Mouse (Mus musculus): Measurements from ENCODE around the gene Ssbp4. TPM values are rescaled to one million over a fixed set of nuclear protein-coding genes. Genes with fewer than 3 reads are reported as not detected.
A peak's percentile ranks its signal among the peaks of the same experiment; 100 is the strongest.

Gene Ssbp4
- polyA plus RNA-seq, 1 experiment from 2014 or later: 37.8 TPM

GRCm38 (mm10) chr8:70615894-70616293, 7.2 kb upstream of the Ssbp4 start, which contains the start of gene Lrrc25:
Gene Lrrc25 (plus strand): TSS chr8:70616155.
- Histone ChIP-seq H3K27ac (replicated peaks) (peak within 1 kb of the TSS; percentile 65), H3K4me1 (replicated peaks) (peaks cover 90% of the 10 kb centered on the region)
- WGBS (ENCODE audit: insufficient replicate concordance): 14% methylated on average over 3 of the region's 3 CpGs

GRCm38 (mm10) chr8:70615281-70615680, 6.6 kb upstream of the Ssbp4 start:
- Histone ChIP-seq H3K4me3 (replicated peaks) (no peak overlapping the region), H3K4me1 (replicated peaks) (peaks cover 90% of the 10 kb centered on the region), H3K9me3 (replicated peaks) (no peaks in the 10 kb centered on the region), H3K9ac (no peak overlapping the region), H3K27ac (replicated peaks) (peak overlapping the region; percentile 65), H3K4me2 (peak overlapping the region; percentile 30; the same call in 1 of the 2 replicates), H3K36me3 (replicated peaks) (no peaks in the 10 kb centered on the region), H3K27me3 (no peaks in the 10 kb centered on the region)
- no peak for ATAC-seq (ENCODE audit: insufficient read depth)
- WGBS (ENCODE audit: insufficient replicate concordance): 79% methylated on average over 8 of the region's 8 CpGs

More at GRCm38 (mm10) chr8:70615894-70616293, 7.2 kb upstream of the Ssbp4 start, which contains the start of gene Lrrc25:
- Histone ChIP-seq H3K4me3 (replicated peaks) (peak within 1 kb of the TSS; percentile 40), H3K9me3 (replicated peaks) (no peaks in the 10 kb centered on the region), H3K9ac (no peak within 1 kb of the TSS), H3K36me3 (replicated peaks) (no peaks in the 10 kb centered on the region), H3K4me2 (peak within 1 kb of the TSS; percentile 58), H3K27me3 (no peaks in the 10 kb centered on the region)
- ATAC-seq (ENCODE audit: insufficient read depth): no peak

- WGBS (ENCODE audit: insufficient replicate concordance): 60% methylated on average over 5 of the region's 5 CpGs
- H3K27me3 ChIP-seq: peaks cover 4% of the 10 kb centered on the region
- no peak overlapping the region for H3K4me3 ChIP-seq (replicated peaks)
- H3K9me3 ChIP-seq (replicated peaks): no peaks in the 10 kb centered on the region
- H3K4me2 ChIP-seq: no peak overlapping the region
- H3K36me3 ChIP-seq (replicated peaks): no peaks in the 10 kb centered on the region
- H3K27ac ChIP-seq (replicated peaks): peak overlapping the region; percentile 65; the same call in 1 of the 2 replicates
- H3K9ac ChIP-seq: no peak overlapping the region
- H3K4me1 ChIP-seq (replicated peaks): peaks cover 93% of the 10 kb centered on the region
- no peak for ATAC-seq (ENCODE audit: insufficient read depth)
Observed at GRCm38 (mm10) chr8:70614469-70614868, 5.8 kb upstream of the Ssbp4 start.

- H3K9ac ChIP-seq: no peak overlapping the region
- peaks cover 11% of the 10 kb centered on the region for H3K27me3 ChIP-seq
- WGBS (ENCODE audit: insufficient replicate concordance): 9% methylated on average over 1 of the region's 1 CpGs
- H3K36me3 ChIP-seq (replicated peaks): no peaks in the 10 kb centered on the region
- no peak overlapping the region for H3K4me2 ChIP-seq
- H3K27ac ChIP-seq (replicated peaks): no peak overlapping the region; the same call in 1 of the 2 replicates
- peaks cover 93% of the 10 kb centered on the region for H3K4me1 ChIP-seq (replicated peaks)
- H3K9me3 ChIP-seq (replicated peaks): no peaks in the 10 kb centered on the region
- no peak for ATAC-seq (ENCODE audit: insufficient read depth)
- no peak overlapping the region for H3K4me3 ChIP-seq (replicated peaks)
Observed at GRCm38 (mm10) chr8:70613763-70614162, 5.1 kb upstream of the Ssbp4 start.

GRCm38 (mm10) chr8:70611849-70612248, 3.2 kb upstream of the Ssbp4 start:
- peak overlapping the region; percentile 76 for H3K4me3 ChIP-seq (replicated peaks)
- H3K9me3 ChIP-seq (replicated peaks): no peaks in the 10 kb centered on the region
- H3K4me2 ChIP-seq: peak overlapping the region; percentile 100
- under 1% methylated on average over 6 of the region's 6 CpGs for WGBS (ENCODE audit: insufficient replicate concordance)
- peak overlapping the region; percentile 87 for H3K27ac ChIP-seq (replicated peaks)
- peaks cover 16% of the 10 kb centered on the region for H3K27me3 ChIP-seq
- H3K4me1 ChIP-seq (replicated peaks): peaks cover 93% of the 10 kb centered on the region
- H3K9ac ChIP-seq: peak overlapping the region; percentile 69
- ATAC-seq (ENCODE audit: insufficient read depth): peak; percentile 30
- H3K36me3 ChIP-seq (replicated peaks): no peaks in the 10 kb centered on the region

GRCm38 (mm10) chr8:70610796-70611771, 2.4 kb upstream of the Ssbp4 start:
- no peaks in the 10 kb centered on the region for H3K36me3 ChIP-seq (replicated peaks)
- H3K27ac ChIP-seq (replicated peaks): peak overlapping the region; percentile 87
- H3K9me3 ChIP-seq (replicated peaks): no peaks in the 10 kb centered on the region
- H3K4me3 ChIP-seq (replicated peaks): peak overlapping the region; percentile 76
- ATAC-seq (ENCODE audit: insufficient read depth): peak; percentile 51
- H3K4me2 ChIP-seq: peak overlapping the region; percentile 100
- H3K4me1 ChIP-seq (replicated peaks): peaks cover 93% of the 10 kb centered on the region
- WGBS (ENCODE audit: insufficient replicate concordance): under 1% methylated on average over 54 of the region's 54 CpGs
- peaks cover 16% of the 10 kb centered on the region for H3K27me3 ChIP-seq
- H3K9ac ChIP-seq: peak overlapping the region; percentile 69

- Histone ChIP-seq H3K4me3 (replicated peaks) (peak overlapping the region; percentile 76), H3K4me2 (peak overlapping the region; percentile 100), H3K36me3 (replicated peaks) (no peaks in the 10 kb centered on the region), H3K9ac (peak overlapping the region; percentile 69), H3K9me3 (replicated peaks) (no peaks in the 10 kb centered on the region), H3K27me3 (peaks cover 16% of the 10 kb centered on the region), H3K27ac (replicated peaks) (peak overlapping the region; percentile 85), H3K4me1 (replicated peaks) (peaks cover 90% of the 10 kb centered on the region)
- WGBS (ENCODE audit: insufficient replicate concordance): under 1% methylated on average over 45 of the region's 45 CpGs
- ATAC-seq (ENCODE audit: insufficient read depth): peak; percentile 51
Observed at GRCm38 (mm10) chr8:70609849-70610795, 1.4 kb upstream of the Ssbp4 start.

- Histone ChIP-seq H3K27ac (replicated peaks) (peak overlapping the region; percentile 85), H3K4me3 (replicated peaks) (peak overlapping the region; percentile 76), H3K9ac (peak overlapping the region; percentile 69), H3K4me1 (replicated peaks) (peaks cover 87% of the 10 kb centered on the region), H3K27me3 (peaks cover 16% of the 10 kb centered on the region), H3K4me2 (peak overlapping the region; percentile 100), H3K9me3 (replicated peaks) (no peaks in the 10 kb centered on the region), H3K36me3 (replicated peaks) (no peaks in the 10 kb centered on the region)
- WGBS (ENCODE audit: insufficient replicate concordance): under 1% methylated on average over 39 of the region's 39 CpGs
- ATAC-seq (ENCODE audit: insufficient read depth): peak; percentile 32
Observed at GRCm38 (mm10) chr8:70609368-70609848, 736 bp upstream of the Ssbp4 start.

- Histone ChIP-seq H3K9ac (peak overlapping the region; percentile 74), H3K27me3 (peaks cover 16% of the 10 kb centered on the region), H3K9me3 (replicated peaks) (no peaks in the 10 kb centered on the region), H3K4me3 (replicated peaks) (peak overlapping the region; percentile 76), H3K4me2 (peak overlapping the region; percentile 100), H3K36me3 (replicated peaks) (peaks cover under 1% of the 10 kb centered on the region; the same call in 1 of the 2 replicates), H3K27ac (replicated peaks) (peak overlapping the region; percentile 85), H3K4me1 (replicated peaks) (peaks cover 81% of the 10 kb centered on the region)
- under 1% methylated on average over 84 of the region's 84 CpGs for WGBS (ENCODE audit: insufficient replicate concordance)
- peak; percentile 3; the same call in 1 of the 2 replicates for ATAC-seq (ENCODE audit: insufficient read depth)
Observed at GRCm38 (mm10) chr8:70607898-70608748, 549 bp downstream of the Ssbp4 start.

GRCm38 (mm10) chr8:70607603-70607897, 1.1 kb downstream of the Ssbp4 start:
- Histone ChIP-seq H3K27me3 (peaks cover 16% of the 10 kb centered on the region), H3K4me2 (peak overlapping the region; percentile 100), H3K9ac (peak overlapping the region; percentile 74), H3K9me3 (replicated peaks) (no peaks in the 10 kb centered on the region), H3K4me1 (replicated peaks) (peaks cover 81% of the 10 kb centered on the region), H3K4me3 (replicated peaks) (peak overlapping the region; percentile 76), H3K36me3 (replicated peaks) (peaks cover 6% of the 10 kb centered on the region; the same call in 1 of the 2 replicates), H3K27ac (replicated peaks) (peak overlapping the region; percentile 85)
- ATAC-seq (ENCODE audit: insufficient read depth): no peak
- 10% methylated on average over 6 of the region's 6 CpGs for WGBS (ENCODE audit: insufficient replicate concordance)
